Mouse (Mus musculus): ENCODE results near the gene Mtx1. TPM values are rescaled to one million over a fixed set of nuclear protein-coding genes. Genes with fewer than 3 reads are reported as not detected.
"Not testable (repeated sequence)": the region's sequence is repeated elsewhere in the genome, so short reads cannot be mapped to it uniquely, and the experiment has no call there.

The Mtx1 gene
- polyA plus RNA-seq, 1 experiment: 153 TPM

DNA sequence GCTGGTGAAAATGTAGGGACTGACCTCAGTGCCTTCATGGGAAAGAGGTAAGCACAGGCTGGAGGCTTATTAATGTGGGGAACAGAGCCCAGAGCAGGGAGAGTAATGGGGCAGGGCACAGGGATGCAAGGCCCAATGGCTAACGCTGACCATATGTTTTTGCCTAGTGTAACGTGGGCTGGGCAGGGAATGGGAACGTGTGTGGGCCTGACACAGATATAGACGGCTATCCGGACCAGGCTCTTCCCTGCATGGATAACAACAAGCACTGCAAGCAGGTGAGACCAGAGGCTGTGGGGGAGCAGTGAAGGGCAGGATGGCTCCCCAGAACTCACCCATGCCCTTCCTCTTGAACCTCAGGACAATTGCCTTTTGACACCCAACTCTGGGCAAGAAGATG is 5.7 kb downstream of the Mtx1 start:
- H3K4me3 ChIP-seq (replicated peaks; ENCODE audit: insufficient read depth, low read depth, low read length): no peak overlapping the region
- TF ChIP-seq POLR2A (IDR thresholded peaks at IDR 0.05; ENCODE audit: borderline replicate concordance, insufficient read depth, low read length) (no peak), CTCF (IDR thresholded peaks at IDR 0.05; ENCODE audit: borderline replicate concordance, insufficient read depth, low read depth, low read length) (no peak)
- H3K27me3 ChIP-seq (ENCODE audit: control insufficient read depth, insufficient read depth, low read length): no peaks in the 10 kb centered on the region
- H3K4me1 ChIP-seq (ENCODE audit: control insufficient read depth, insufficient read depth, low read length): no peaks in the 10 kb centered on the region
- DNase-seq: no peak
- 48% methylated on average over 5 of the region's 5 CpGs for WGBS
- no peak overlapping the region for H3K27ac ChIP-seq (ENCODE audit: insufficient read depth, low read length)

- TF ChIP-seq POLR2A (IDR thresholded peaks at IDR 0.05; ENCODE audit: borderline replicate concordance, insufficient read depth, low read length): no peak
- no peak for TF ChIP-seq CTCF (IDR thresholded peaks at IDR 0.05; ENCODE audit: borderline replicate concordance, insufficient read depth, low read depth, low read length)
- DNase-seq: no peak
- no peak overlapping the region for H3K4me3 ChIP-seq (replicated peaks; ENCODE audit: insufficient read depth, low read depth, low read length)
- no peak overlapping the region for H3K27ac ChIP-seq (ENCODE audit: insufficient read depth, low read length)
- 46% methylated on average over 8 of the region's 8 CpGs for WGBS
- no peaks in the 10 kb centered on the region for H3K27me3 ChIP-seq (ENCODE audit: control insufficient read depth, insufficient read depth, low read length)
- H3K4me1 ChIP-seq (ENCODE audit: control insufficient read depth, insufficient read depth, low read length): 0 out of 2 replicates have a peak, but pooled peaks cover 2% of the 10 kb centered on the region
Measured at GRCm38 (mm10) chr3:89219546-89219945, 7.3 kb downstream of the Mtx1 start.

DNA sequence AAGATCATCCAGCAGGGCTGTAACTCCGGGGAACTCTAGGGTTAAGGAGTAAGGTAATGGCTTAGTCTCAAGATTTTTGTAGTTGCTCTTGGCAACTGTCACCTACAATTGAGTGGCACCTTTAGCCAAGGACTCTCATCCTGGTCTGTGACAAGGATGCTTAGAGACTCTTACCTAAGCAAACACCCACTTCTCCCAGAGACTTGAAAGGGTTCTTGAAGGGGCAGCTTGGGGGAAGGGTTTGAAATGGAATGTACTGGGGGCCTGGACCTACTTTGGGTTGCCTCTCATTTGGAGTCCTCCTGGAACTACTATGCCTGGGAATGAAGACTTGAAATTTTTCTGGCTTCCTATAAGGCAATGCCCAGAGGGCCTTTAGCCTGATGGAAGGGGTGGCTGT is 8.6 kb downstream of the Mtx1 start:
- 63% methylated on average over 1 of the region's 1 CpGs for WGBS
- Histone ChIP-seq H3K4me3 (replicated peaks; ENCODE audit: insufficient read depth, low read depth, low read length) (no peak overlapping the region), H3K27ac (ENCODE audit: insufficient read depth, low read length) (no peak overlapping the region), H3K4me1 (ENCODE audit: control insufficient read depth, insufficient read depth, low read length) (0 out of 2 replicates have a peak, but pooled peaks cover 2% of the 10 kb centered on the region), H3K27me3 (ENCODE audit: control insufficient read depth, insufficient read depth, low read length) (no peaks in the 10 kb centered on the region)
- no peak for DNase-seq
- no peak for TF ChIP-seq POLR2A (IDR thresholded peaks at IDR 0.05; ENCODE audit: borderline replicate concordance, insufficient read depth, low read length)
- no peak for TF ChIP-seq CTCF (IDR thresholded peaks at IDR 0.05; ENCODE audit: borderline replicate concordance, insufficient read depth, low read depth, low read length)

- DNase-seq; H3K4me3 ChIP-seq (replicated peaks; ENCODE audit: insufficient read depth, low read depth, low read length); H3K27me3 ChIP-seq (ENCODE audit: control insufficient read depth, insufficient read depth, low read length); H3K4me1 ChIP-seq (ENCODE audit: control insufficient read depth, insufficient read depth, low read length); H3K27ac ChIP-seq (ENCODE audit: insufficient read depth, low read length): not testable (repeated sequence)
- 65% methylated on average over 7 of the region's 7 CpGs for WGBS
Measured at GRCm38 (mm10) chr3:89216407-89216806, 10.5 kb downstream of the Mtx1 start.

DNA sequence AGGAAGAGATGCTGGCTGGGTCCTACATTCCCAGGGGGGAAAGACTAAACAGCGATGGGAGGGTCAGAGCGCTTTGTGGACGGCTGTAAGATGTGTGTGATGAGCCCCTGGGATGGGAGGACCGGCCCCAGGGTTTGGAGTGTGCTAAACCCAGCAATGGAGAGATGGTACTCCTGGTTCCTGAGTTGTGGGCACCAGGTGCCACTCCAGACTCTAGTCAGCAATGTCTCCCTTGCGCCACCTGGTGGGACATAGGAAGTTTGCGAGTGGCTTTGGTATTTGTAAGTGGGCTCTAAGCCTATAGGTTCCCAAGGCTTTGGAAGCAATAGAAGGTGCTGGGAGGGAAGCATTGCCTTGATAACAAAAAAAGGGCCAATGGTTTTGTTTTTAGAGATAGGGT is 11.0 kb downstream of the Mtx1 start:
- TF ChIP-seq CTCF (IDR thresholded peaks at IDR 0.05; ENCODE audit: borderline replicate concordance, insufficient read depth, low read depth, low read length) (peak; percentile 92), POLR2A (IDR thresholded peaks at IDR 0.05; ENCODE audit: borderline replicate concordance, insufficient read depth, low read length) (no peak)
- H3K4me3 ChIP-seq (replicated peaks; ENCODE audit: insufficient read depth, low read depth, low read length): no peak overlapping the region
- H3K27ac ChIP-seq (ENCODE audit: insufficient read depth, low read length): no peak overlapping the region
- DNase-seq: peak; percentile 80 to 86
- WGBS: 0% methylated on average over 6 of the region's 6 CpGs
- 0 out of 2 replicates have a peak, but pooled peaks cover 2% of the 10 kb centered on the region for H3K4me1 ChIP-seq (ENCODE audit: control insufficient read depth, insufficient read depth, low read length)
- no peaks in the 10 kb centered on the region for H3K27me3 ChIP-seq (ENCODE audit: control insufficient read depth, insufficient read depth, low read length)

- Histone ChIP-seq H3K4me3 (replicated peaks; ENCODE audit: insufficient read depth, low read depth, low read length) (peak within 1 kb of the TSS; percentile 67), H3K27ac (ENCODE audit: insufficient read depth, low read length) (no peak within 1 kb of the TSS), H3K4me1 (ENCODE audit: control insufficient read depth, insufficient read depth, low read length) (0 out of 2 replicates have a peak, but pooled peaks cover 2% of the 10 kb centered on the region), H3K27me3 (ENCODE audit: control insufficient read depth, insufficient read depth, low read length) (no peaks in the 10 kb centered on the region)
- TF ChIP-seq CTCF (IDR thresholded peaks at IDR 0.05; ENCODE audit: borderline replicate concordance, insufficient read depth, low read depth, low read length) (no peak), POLR2A (IDR thresholded peaks at IDR 0.05; ENCODE audit: borderline replicate concordance, insufficient read depth, low read length) (no peak)
- no peak for DNase-seq
- 4% methylated on average over 19 of the region's 19 CpGs for WGBS
Measured at GRCm38 (mm10) chr3:89214681-89215411, 12.0 kb downstream of the Mtx1 start, which contains the start of gene Thbs3. Gene Thbs3, plus strand, starts transcription at chr3:89215180.

GRCm38 (mm10) chr3:89213803-89214530 is 12.9 kb downstream of the Mtx1 start:
- TF ChIP-seq CTCF (IDR thresholded peaks at IDR 0.05; ENCODE audit: borderline replicate concordance, insufficient read depth, low read depth, low read length) (no peak), POLR2A (IDR thresholded peaks at IDR 0.05; ENCODE audit: borderline replicate concordance, insufficient read depth, low read length) (peak; percentile 63; the same call in 1 of the 2 replicates)
- no peak overlapping the region for H3K27ac ChIP-seq (ENCODE audit: insufficient read depth, low read length)
- H3K27me3 ChIP-seq (ENCODE audit: control insufficient read depth, insufficient read depth, low read length): no peaks in the 10 kb centered on the region
- peak overlapping the region; percentile 67 for H3K4me3 ChIP-seq (replicated peaks; ENCODE audit: insufficient read depth, low read depth, low read length)
- 0 out of 2 replicates have a peak, but pooled peaks cover 2% of the 10 kb centered on the region for H3K4me1 ChIP-seq (ENCODE audit: control insufficient read depth, insufficient read depth, low read length)
- under 1% methylated on average over 69 of the region's 69 CpGs for WGBS
- DNase-seq: peak; percentile 88 to 89

GRCm38 (mm10) chr3:89210731-89211130 is 16.2 kb downstream of the Mtx1 start:
- TF ChIP-seq POLR2A (IDR thresholded peaks at IDR 0.05; ENCODE audit: borderline replicate concordance, insufficient read depth, low read length) (no peak), CTCF (IDR thresholded peaks at IDR 0.05; ENCODE audit: borderline replicate concordance, insufficient read depth, low read depth, low read length) (no peak)
- 25% methylated on average over 7 of the region's 7 CpGs for WGBS

More at GRCm38 (mm10) chr3:89210731-89211130, 16.2 kb downstream of the Mtx1 start:
- Histone ChIP-seq H3K27me3 (ENCODE audit: control insufficient read depth, insufficient read depth, low read length) (no peaks in the 10 kb centered on the region), H3K27ac (ENCODE audit: insufficient read depth, low read length) (no peak overlapping the region), H3K4me3 (replicated peaks; ENCODE audit: insufficient read depth, low read depth, low read length) (no peak overlapping the region), H3K4me1 (ENCODE audit: control insufficient read depth, insufficient read depth, low read length) (0 out of 2 replicates have a peak, but pooled peaks cover 2% of the 10 kb centered on the region)
- no peak for DNase-seq

All from cerebellum, adult 2 months (tissue).